Mouse (Mus musculus) embryonic facial prominence, embryonic 13.5 days (tissue): Measurements from ENCODE around the gene Omt2a. TPM values are rescaled to one million over a fixed set of nuclear protein-coding genes. Genes with fewer than 3 reads are reported as not detected.
"Not testable (repeated sequence)": the region's sequence is repeated elsewhere in the genome, so short reads cannot be mapped to it uniquely, and the experiment has no call there.

Experiments
- ATAC-seq: fragments of 200-750 bp; cut with Nextera tagmentation; 2 replicates; pipeline ENCODE4 v1.8.0; 2017; ENCODE audit warnings: low read depth; ENCODE audit not compliant: insufficient number of reproducible peaks, insufficient read depth, low FRiP score, low TSS enrichment
- H3K27ac ChIP-seq: fragments of 300-500 bp; sonication (generic); 2 replicates; pipeline ENCODE4 v1.5.1; 2015; ENCODE audit warnings: moderate library complexity, mild to moderate bottlenecking, inconsistent platforms
- H3K27me3 ChIP-seq: fragments of 300-500 bp; sonication (generic); 2 replicates; pipeline ENCODE4 v1.6.1; 2015; ENCODE audit warnings: mild to moderate bottlenecking, inconsistent platforms
- H3K36me3 ChIP-seq: fragments of 300-500 bp; sonication (generic); 2 replicates; pipeline ENCODE4 v1.6.1; 2015; ENCODE audit warnings: mild to moderate bottlenecking, inconsistent platforms
- H3K4me1 ChIP-seq: fragments of 300-500 bp; sonication (generic); 2 replicates; pipeline ENCODE4 v1.6.1; 2015; ENCODE audit warnings: inconsistent platforms
- H3K4me2 ChIP-seq: fragments of 300-500 bp; sonication (generic); 2 replicates; pipeline ENCODE4 v1.6.1; 2015; ENCODE audit warnings: moderate library complexity, mild to moderate bottlenecking, inconsistent platforms
- H3K4me3 ChIP-seq: fragments of 300-500 bp; sonication (generic); 2 replicates; pipeline ENCODE4 v1.5.1; 2015; ENCODE audit warnings: mild to moderate bottlenecking, inconsistent platforms
- H3K9ac ChIP-seq: fragments of 300-500 bp; sonication (generic); 2 replicates; pipeline ENCODE4 v1.6.1; 2015; ENCODE audit warnings: mild to moderate bottlenecking, inconsistent platforms
- H3K9me3 ChIP-seq: fragments of 300-500 bp; sonication (generic); 2 replicates; pipeline ENCODE4 v1.6.1; 2016; ENCODE audit warnings: inconsistent platforms
- WGBS: fragments of 180-500 bp; shearing (Covaris S2); methylation state at CpG from one replicate; pipeline ENCODE4 v1.1.7; 2015; ENCODE audit warnings: mixed read lengths; 5-methylcytosine and 5-hydroxymethylcytosine counted together
- polyA plus RNA-seq: library from polyadenylated mRNA; unstranded; fragments of >200 nt; fragmentation: Nextera tagmentation; extraction: Ambion mirVana; gene quantifications from 2 replicates; pipeline ENCODE4 v1.2.1, GENCODE M21; 2015

The Omt2a gene
- polyA plus RNA-seq, 1 experiment from 2014 or later, result not detected

DNA sequence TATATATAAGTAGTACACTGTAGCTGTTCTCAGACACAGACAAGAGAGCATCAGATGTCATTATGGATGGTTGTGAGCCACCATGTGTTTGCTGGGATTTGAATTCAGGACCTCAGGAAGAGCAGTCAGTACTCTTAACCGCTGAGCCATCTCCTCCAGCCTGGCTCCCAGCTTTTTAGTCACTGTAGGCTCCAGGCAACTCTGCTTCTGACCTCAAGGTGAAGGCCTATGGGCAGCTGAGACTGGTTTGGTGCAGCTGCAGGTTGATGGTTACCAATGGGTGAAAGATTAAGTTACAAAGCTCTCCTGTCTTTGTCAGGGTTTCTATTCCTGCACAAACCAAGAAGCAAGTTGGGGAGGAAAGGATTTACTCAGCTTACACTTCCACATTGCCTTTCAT is 20.9 kb downstream of the Omt2a start:
- H3K4me2 ChIP-seq, H3K9me3 ChIP-seq, H3K27ac ChIP-seq, H3K9ac ChIP-seq, H3K36me3 ChIP-seq, ATAC-seq, H3K27me3 ChIP-seq, H3K4me3 ChIP-seq, H3K4me1 ChIP-seq: not testable (repeated sequence)
- WGBS, result 73% methylated on average over 1 of the region's 1 CpGs

DNA sequence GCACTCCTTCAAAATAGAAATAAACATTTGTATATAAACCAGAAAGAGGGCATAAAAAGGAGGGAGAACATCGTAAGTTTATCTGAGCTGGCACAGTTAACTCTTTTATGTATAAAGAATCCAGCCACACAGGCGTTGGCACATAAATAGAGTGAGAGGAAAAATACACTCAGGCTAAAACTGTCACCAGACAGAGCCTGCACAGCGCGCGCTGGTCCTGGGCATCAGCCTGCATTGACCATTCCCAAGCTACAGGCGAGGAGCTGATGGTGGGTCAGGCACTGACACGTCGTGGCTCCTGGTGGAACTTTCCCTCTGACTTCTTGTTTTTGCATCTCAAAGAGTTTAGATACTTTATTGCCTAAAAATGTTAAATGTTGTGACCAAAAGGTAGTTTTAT is 22.1 kb downstream of the Omt2a start:
- H3K4me2 ChIP-seq, H3K27me3 ChIP-seq, ATAC-seq, H3K36me3 ChIP-seq, H3K9me3 ChIP-seq, H3K27ac ChIP-seq, H3K9ac ChIP-seq, H3K4me1 ChIP-seq, H3K4me3 ChIP-seq: not testable (repeated sequence)
- 83% methylated on average over 8 of the region's 8 CpGs for WGBS

- H3K36me3 ChIP-seq, ATAC-seq, H3K4me2 ChIP-seq, H3K27ac ChIP-seq, H3K27me3 ChIP-seq, H3K9ac ChIP-seq, H3K9me3 ChIP-seq, H3K4me1 ChIP-seq, H3K4me3 ChIP-seq: not testable (repeated sequence)
- WGBS, result 79% methylated on average over 3 of the region's 3 CpGs
These were observed 24.9 kb downstream of the Omt2a start, which contains the start of gene Gm10639 for GRCm38 (mm10) chr9:78289723-78290122. Gene Gm10639 (plus strand): TSS chr9:78289923.

DNA sequence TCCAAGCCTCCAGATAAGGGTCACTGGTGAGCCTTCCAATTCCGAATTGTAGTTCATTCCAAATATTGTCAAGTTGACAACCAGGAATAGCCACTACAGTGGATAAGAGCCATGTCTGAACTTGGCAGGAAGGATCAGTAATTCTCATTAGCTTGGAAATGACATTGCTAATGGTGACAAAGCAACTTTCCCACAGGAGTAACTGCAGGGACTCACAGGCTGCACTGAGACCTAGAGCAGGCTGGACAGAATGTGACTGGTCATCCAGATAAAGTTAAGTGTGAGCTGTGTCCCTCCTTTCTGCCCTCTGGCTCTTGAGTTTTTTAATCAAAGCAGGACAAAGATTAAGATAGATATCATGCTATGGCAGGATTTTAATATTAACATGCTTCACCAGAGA is 25.5 kb downstream of the Omt2a start:
- WGBS, result 75% methylated on average over 1 of the region's 1 CpGs
- ATAC-seq, H3K9ac ChIP-seq, H3K27ac ChIP-seq, H3K9me3 ChIP-seq, H3K36me3 ChIP-seq, H3K27me3 ChIP-seq, H3K4me3 ChIP-seq, H3K4me1 ChIP-seq, H3K4me2 ChIP-seq: not testable (repeated sequence)

DNA sequence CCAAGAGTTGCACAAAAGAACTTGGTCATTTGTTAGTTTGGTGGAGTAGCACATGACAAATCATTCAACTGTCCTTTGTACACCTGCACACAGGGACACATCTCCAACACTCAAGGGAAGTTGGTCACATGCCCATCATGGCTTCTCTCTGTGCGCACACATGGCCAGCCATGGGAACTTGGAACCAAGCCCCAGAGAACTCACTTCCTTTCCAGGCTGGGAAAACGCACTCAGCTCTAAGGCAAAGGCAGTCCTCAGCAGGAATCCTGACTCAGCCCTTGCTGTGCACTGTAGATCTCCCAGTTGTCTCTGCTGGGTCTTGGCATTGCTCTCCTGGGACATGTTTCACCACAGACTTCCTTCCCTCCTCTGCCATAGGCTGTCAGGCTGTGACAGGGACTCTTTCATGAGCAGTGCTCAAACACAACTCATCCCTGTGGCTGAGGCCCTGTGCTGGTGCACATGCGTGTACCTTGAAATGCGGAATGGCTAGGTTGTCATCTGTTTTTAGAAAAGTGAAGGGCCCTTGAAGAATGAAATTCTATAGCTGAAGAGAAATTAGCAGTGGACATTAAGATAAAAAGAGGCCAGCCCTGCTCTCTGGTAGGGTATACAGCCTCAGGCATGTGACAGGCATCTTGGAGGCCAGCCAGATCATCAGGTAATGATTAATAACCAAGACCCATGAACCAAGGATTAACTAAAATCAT is 32.4 kb downstream of the Omt2a start:
- not testable (repeated sequence) for H3K9ac ChIP-seq, ATAC-seq, H3K27me3 ChIP-seq, H3K27ac ChIP-seq, H3K4me1 ChIP-seq, H3K4me2 ChIP-seq, H3K4me3 ChIP-seq, H3K36me3 ChIP-seq, H3K9me3 ChIP-seq
- 70% methylated on average over 4 of the region's 4 CpGs for WGBS

GRCm38 (mm10) chr9:78270945-78271344 is 43.7 kb downstream of the Omt2a start:
- not testable (repeated sequence) for H3K4me1 ChIP-seq, H3K9ac ChIP-seq, H3K9me3 ChIP-seq, H3K36me3 ChIP-seq, H3K4me2 ChIP-seq, H3K27me3 ChIP-seq, ATAC-seq, H3K4me3 ChIP-seq, H3K27ac ChIP-seq
- 79% methylated on average over 3 of the region's 3 CpGs for WGBS

Other genes starting within 250 kb of the Omt2a start
- gene Fbxo9, start 205.7 kb downstream of the Omt2a start, polyA plus RNA-seq, result 36.0 and 41.2 TPM in 2 replicates
- 34.2 and 34.5 TPM in 2 replicates for gene Ick, start 205.6 kb downstream of the Omt2a start, polyA plus RNA-seq
- gene Gsta4, start 132.0 kb downstream of the Omt2a start, polyA plus RNA-seq, result 65.3 and 70.1 TPM in 2 replicates
- gene Gsta1, start 84.1 kb downstream of the Omt2a start, polyA plus RNA-seq, result 0.38 TPM in 1 of 2 replicates, not detected in the other
- not detected in 2 replicates for gene Gm3776, start 57.7 kb downstream of the Omt2a start, polyA plus RNA-seq
- gene Gm10639, start 24.9 kb downstream of the Omt2a start, polyA plus RNA-seq, result not detected in 2 replicates
- gene Omt2b, start 12.8 kb upstream of the Omt2a start, polyA plus RNA-seq, result not detected in 2 replicates
- gene Gsta2, start 41.0 kb upstream of the Omt2a start, polyA plus RNA-seq, result 1.3 and 1.6 TPM in 2 replicates
- 0.60 and 0.62 TPM in 2 replicates for gene Dppa5a, start 53.4 kb upstream of the Omt2a start, polyA plus RNA-seq
- 2.8 and 3.7 TPM in 2 replicates for gene Ooep, start 63.9 kb upstream of the Omt2a start, polyA plus RNA-seq
- 0.24 and 0.45 TPM in 2 replicates for gene Ddx43, start 81.0 kb upstream of the Omt2a start, polyA plus RNA-seq
- 1.7 and 2.3 TPM in 2 replicates for gene Cgas, start 128.4 kb upstream of the Omt2a start, polyA plus RNA-seq
- gene Mto1, start 133.4 kb upstream of the Omt2a start, polyA plus RNA-seq, result 22.4 and 23.9 TPM in 2 replicates
- gene Gm17324, start 134.0 kb upstream of the Omt2a start, polyA plus RNA-seq, result 0.41 and 0.80 TPM in 2 replicates
- 5,425 and 5,472 TPM in 2 replicates for gene Eef1a1, start 174.4 kb upstream of the Omt2a start, polyA plus RNA-seq